Mouse (Mus musculus): ENCODE measurements around the gene Spg11.

GRCm38 (mm10) chr2:122158362-122158802 lies 40.2 kb upstream of the Spg11 start:
- TF ChIP-seq POLR2A (IDR thresholded peaks at IDR 0.05; ENCODE audit: low read depth, low read length): no peak
- TF ChIP-seq CTCF (IDR thresholded peaks at IDR 0.05; ENCODE audit: extremely low read depth, insufficient read depth, insufficient read length, insufficient replicate concordance): no peak
